Mouse (Mus musculus) embryonic fibroblast, embryonic 13.5 days (primary cell): ENCODE data around the gene Arl14.

Source experiments
- CTCF ChIP-seq: IDR thresholded peaks from 2 replicates; pipeline ENCODE4 v1.5.1; 2011; ENCODE audit warnings: mild to moderate bottlenecking, control low read depth, low read length, moderate library complexity, borderline replicate concordance; ENCODE audit not compliant: insufficient read depth
- POLR2A ChIP-seq: IDR thresholded peaks from 2 replicates; pipeline ENCODE4 v1.6.1; 2011; ENCODE audit warnings: low read depth, mild to moderate bottlenecking, control low read depth, low read length, moderate library complexity

- TF ChIP-seq CTCF (no peak), POLR2A (no peak)
Measured at GRCm38 (mm10) chr3:69205266-69206054, 16.8 kb upstream of the Arl14 start.
